Mouse (Mus musculus) liver, postnatal 0 days (tissue): ENCODE results near the gene Mrvi1.

Source experiments
- CTCF ChIP-seq: sonication (generic); IDR thresholded peaks from 2 replicates; pipeline ENCODE4 v1.5.1; 2016; ENCODE audit warnings: antibody characterized with exemption, low read depth
- EP300 ChIP-seq: IDR thresholded peaks from 2 replicates; pipeline ENCODE4 v1.6.1; 2016; ENCODE audit warnings: antibody characterized with exemption, low read depth, mild to moderate bottlenecking

DNA sequence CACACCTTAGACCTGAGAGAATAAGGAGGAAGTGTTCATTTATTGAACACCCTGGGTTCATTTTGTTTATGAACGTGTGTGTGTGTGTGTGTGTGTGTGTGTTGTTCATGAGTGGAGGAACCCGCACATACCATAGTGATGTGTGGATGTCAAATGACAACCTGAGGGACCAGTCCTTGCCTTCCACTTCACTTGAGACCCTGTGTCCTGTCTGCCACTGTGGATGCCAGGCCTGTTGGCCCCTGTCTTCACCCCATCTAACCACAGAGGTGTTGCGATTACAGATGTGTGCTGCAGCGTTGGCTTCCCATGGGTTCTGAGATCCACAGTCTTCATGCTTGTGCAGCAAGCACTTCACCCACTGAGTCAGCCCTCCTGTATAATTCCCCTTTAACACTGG is 68.5 kb downstream of the Mrvi1 start:
- TF ChIP-seq CTCF: no peak
- no peak for TF ChIP-seq EP300
